In genomic region chr8:124284984-124285576, GRCm38 (mm10) we compare ENCODE assay signal across 8 mouse cellular contexts. TPM values are rescaled to one million over a fixed set of nuclear protein-coding genes. Genes with fewer than 3 reads are reported as not detected.
DNase-seq lines count a peak whose midpoint lies in the region; ATAC-seq and TF ChIP-seq lines count a peak whose summit lies in the region.

No protein-coding gene starts in this region.

- no peak overlapping the region for H3K4me2 ChIP-seq in liver, embryonic 12.5 days
- H3K4me2 ChIP-seq in neural tube, embryonic 11.5 days (ENCODE audit: low read depth), result 0 out of 2 replicates have a peak overlapping the region, but pooled peaks have one; percentile 2

- peaks cover 38% of the 10 kb centered on the region for H3K79me2 ChIP-seq in liver, adult 2 months (ENCODE audit: control insufficient read depth, insufficient read depth, low read length)

- H3K9ac ChIP-seq in liver, adult 2 months (ENCODE audit: low read depth, low read length), result 0 out of 2 replicates have a peak overlapping the region, but pooled peaks have one; percentile 14
- H3K9ac ChIP-seq in liver, embryonic 12.5 days, result no peak overlapping the region
- peak overlapping the region; percentile 28 for H3K9ac ChIP-seq in neural tube, embryonic 11.5 days (ENCODE audit: low read length)

- ATAC-seq in liver, embryonic 12.5 days, result no peak
- peak; percentile 20 for ATAC-seq in neural tube, embryonic 11.5 days (ENCODE audit: insufficient read depth, low FRiP score, low TSS enrichment)
- no peak for ATAC-seq in inflammation-experienced regulatory T-cells, adult 6 months

- H3K4me3 ChIP-seq in liver, adult 2 months (ENCODE audit: insufficient read depth, low read depth, low read length), result no peak overlapping the region
- no peak overlapping the region for H3K4me3 ChIP-seq in liver, embryonic 12.5 days
- H3K4me3 ChIP-seq in neural tube, embryonic 11.5 days (ENCODE audit: low read depth, low read length), result no peak overlapping the region

- no peak for TF ChIP-seq POLR2A in liver, adult 2 months (IDR thresholded peaks at IDR 0.05; ENCODE audit: extremely low read depth, insufficient read depth, low read length)

- no peak for TF ChIP-seq CTCF in liver, adult 2 months (IDR thresholded peaks at IDR 0.05; ENCODE audit: low read depth, low read length)

- H3K9me3 ChIP-seq in liver, embryonic 12.5 days (replicated peaks), result no peaks in the 10 kb centered on the region
- no peaks in the 10 kb centered on the region for H3K9me3 ChIP-seq in neural tube, embryonic 11.5 days (ENCODE audit: control insufficient read depth, low read length)

- peak; percentile 73 for DNase-seq in liver, adult 2 months (ENCODE audit: extremely low read depth, low read depth, low spot score)
- DNase-seq in heart, adult 18-20 months, result peak; percentile 57 to 62
- peak; percentile 79 for DNase-seq in kidney, adult 18-20 months
- DNase-seq in neural tube, embryonic 11.5 days (ENCODE audit: low spot score), result peak; percentile 37
- no peak for DNase-seq in thymus, postnatal 4 days
- no peak for DNase-seq in right cerebral cortex, postnatal 36 days (ENCODE audit: low spot score in 2 of 2)

- peak overlapping the region; percentile 3; the same call in 1 of the 2 replicates for H3K27ac ChIP-seq in liver, adult 2 months (replicated peaks; ENCODE audit: insufficient read depth, low read depth, low read length)
- no peak overlapping the region for H3K27ac ChIP-seq in liver, embryonic 12.5 days
- H3K27ac ChIP-seq in neural tube, embryonic 11.5 days (ENCODE audit: low read depth, low read length), result peak overlapping the region; percentile 97

- H3K36me3 ChIP-seq in liver, adult 2 months (ENCODE audit: control insufficient read depth, insufficient read depth, low read length), result no peaks in the 10 kb centered on the region
- no peaks in the 10 kb centered on the region for H3K36me3 ChIP-seq in liver, embryonic 12.5 days
- no peaks in the 10 kb centered on the region for H3K36me3 ChIP-seq in neural tube, embryonic 11.5 days (ENCODE audit: control insufficient read depth, insufficient read depth, low read length)

- peaks cover 25% of the 10 kb centered on the region for H3K4me1 ChIP-seq in liver, adult 2 months (ENCODE audit: control insufficient read depth, insufficient read depth, low read length)
- H3K4me1 ChIP-seq in liver, embryonic 12.5 days, result peaks cover 56% of the 10 kb centered on the region
- peaks cover 55% of the 10 kb centered on the region for H3K4me1 ChIP-seq in neural tube, embryonic 11.5 days (ENCODE audit: control insufficient read depth, insufficient read depth, low read length)

- no peaks in the 10 kb centered on the region for H3K27me3 ChIP-seq in liver, adult 2 months (ENCODE audit: control insufficient read depth, insufficient read depth, low read length)
- H3K27me3 ChIP-seq in liver, embryonic 12.5 days (replicated peaks), result no peaks in the 10 kb centered on the region
- no peaks in the 10 kb centered on the region for H3K27me3 ChIP-seq in neural tube, embryonic 11.5 days (ENCODE audit: control insufficient read depth, insufficient read depth, low read length)

- WGBS in liver, adult 2 months, result 24% methylated on average over 9 of the region's 9 CpGs
- WGBS in liver, embryonic 12.5 days (ENCODE audit: insufficient replicate concordance), result 73% methylated on average over 9 of the region's 9 CpGs
- 29% methylated on average over 9 of the region's 9 CpGs for WGBS in neural tube, embryonic 11.5 days

RNA-seq across cellular contexts. Expression of gene Galnt2, which starts 53.9 kb away (rescaled TPM):
- total RNA-seq in liver, adult 2 months (2014; rRNA removed), result 9.3 and 11.3 TPM in 2 replicates
- 7.3 and 11.3 TPM in 2 replicates for polyA plus RNA-seq in liver, adult 2 months (2012; rRNA removed)
- polyA plus RNA-seq in liver, embryonic 12.5 days (2016; fragmentation: Nextera tagmentation; extraction: Ambion mirVana), result 36.6 and 37.5 TPM in 2 replicates
- total RNA-seq in heart, adult 18-20 months (2021), result 10 to 100 TPM; 38.2 to 38.7 TPM
- polyA plus RNA-seq in neural tube, embryonic 11.5 days (2014; fragmentation: Nextera tagmentation; extraction: Ambion mirVana), result 89.6 and 92.4 TPM in 2 replicates
- polyA plus RNA-seq in inflammation-experienced regulatory T-cells, adult 6 months (2017; shearing (Covaris generic)), result 10 to 100 TPM; 14.8 to 39.1 (median 20.4) TPM

Comparison
In these comparisons a context has a peak if more than half of its experiments do, and no peak if none do; other contexts are left out.
1. DNase-seq: peak in liver, adult 2 months (single experiment), heart, adult 18-20 months (2 of 2), kidney, adult 18-20 months (single experiment) and neural tube, embryonic 11.5 days (single experiment); none in thymus, postnatal 4 days (single experiment) and right cerebral cortex, postnatal 36 days (0 of 2).